Comparison of ENCODE assay signal across 15 mouse cellular contexts in the genomic region with DNA sequence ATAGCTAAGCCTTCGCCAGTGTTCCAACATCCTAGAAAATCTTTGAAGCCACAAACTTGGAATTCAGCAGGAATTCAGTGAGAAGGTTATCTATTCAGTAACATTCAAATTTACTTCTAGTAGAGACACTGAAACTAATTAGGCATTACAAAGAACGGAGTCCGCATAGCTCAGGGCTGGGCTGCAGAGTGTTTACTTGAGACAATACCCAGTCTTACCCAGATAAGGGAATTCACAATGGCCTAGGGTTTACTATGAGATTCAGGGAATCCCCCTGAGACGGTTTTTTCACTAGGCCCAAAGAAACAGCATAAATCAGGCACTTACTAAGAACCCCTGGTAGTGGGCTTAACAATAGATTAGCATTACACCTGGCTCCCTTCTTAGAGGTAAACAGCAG.
"Had no signal": no experiment of that assay in that cellular context is flagged by ENCODE, and none has a peak within 500 bp of the region (broad histone marks: within the 10 kb centered on the region; RNA-seq: fewer than 3 reads in every experiment).

No protein-coding gene starts in this region.

- DNase-seq: heart, postnatal 10 days; heart, postnatal 14 days; heart, postnatal 36 days; heart, postnatal 4 days; kidney, adult 11 months; kidney, adult 18-20 months; kidney, adult 2 months; kidney, adult 8-10 months; kidney, adult 9 months; kidney, postnatal 14 days; kidney, postnatal 25 days; kidney, postnatal 36 days; kidney, postnatal 4 days; layer of hippocampus, adult 9-11 months; layer of hippocampus, postnatal 36 days had no signal
